Mouse (Mus musculus) gastrocnemius, postnatal 36 days (tissue): Measurements from ENCODE around the gene RPS10-NUDT3. TPM values are rescaled to one million over a fixed set of nuclear protein-coding genes. Genes with fewer than 3 reads are reported as not detected.

Source experiments
- DNase-seq, 2 experiments: peaks; one replicate each; pipeline ENCODE4 v3.0.0; 2022
- intact Hi-C: fragments of 180-260 bp; cut with DNase I; formaldehyde crosslinking; loops from one replicate; pipeline ENCODE4 v1.15.1; 2025
- total RNA-seq, 2 experiments: library from RNA; stranded (reverse); gene quantifications; 2 replicates each; pipeline ENCODE4 v1.2.3; 2021

RPS10-NUDT3 gene
- total RNA-seq, 2 experiments from 2014 or later, result not detected

DNA sequence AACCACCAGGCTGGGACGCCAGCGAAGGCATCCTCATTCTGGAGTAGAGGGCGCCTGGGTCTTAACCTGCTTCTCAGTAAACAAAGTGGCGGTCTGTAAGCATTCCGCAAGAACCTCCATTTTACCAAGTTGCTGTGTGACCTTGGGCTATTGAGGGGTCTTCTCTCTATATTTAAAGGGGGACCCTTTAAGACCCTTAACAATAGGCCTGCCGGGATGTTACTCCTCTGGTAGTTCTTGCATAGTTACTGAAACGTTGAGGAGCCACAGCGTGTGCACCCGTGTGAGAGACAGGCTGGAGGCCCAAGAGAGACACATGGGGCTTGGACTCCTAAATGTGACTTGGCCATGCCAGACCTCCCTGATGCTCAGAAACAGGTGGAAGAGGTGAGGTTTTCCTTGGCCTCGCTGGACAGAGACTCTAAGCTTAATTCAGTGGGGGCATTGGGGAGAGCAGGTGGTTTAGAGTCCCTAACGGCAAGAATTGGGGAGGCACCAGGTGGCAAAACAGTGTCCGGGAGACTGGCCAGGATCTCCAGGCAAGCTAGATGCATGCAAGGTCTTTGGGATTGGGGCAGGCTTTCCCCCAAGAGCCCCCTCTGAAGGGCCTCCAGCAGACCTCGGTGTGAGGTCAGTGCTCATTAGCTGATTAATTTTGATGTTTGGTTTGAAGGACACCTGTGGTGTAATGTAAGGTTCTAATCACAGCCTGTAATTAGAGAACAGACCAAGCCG is 76.9 kb downstream of the RPS10-NUDT3 start:
- intact Hi-C loops, result no loop called here
- DNase-seq, result no peak

DNA sequence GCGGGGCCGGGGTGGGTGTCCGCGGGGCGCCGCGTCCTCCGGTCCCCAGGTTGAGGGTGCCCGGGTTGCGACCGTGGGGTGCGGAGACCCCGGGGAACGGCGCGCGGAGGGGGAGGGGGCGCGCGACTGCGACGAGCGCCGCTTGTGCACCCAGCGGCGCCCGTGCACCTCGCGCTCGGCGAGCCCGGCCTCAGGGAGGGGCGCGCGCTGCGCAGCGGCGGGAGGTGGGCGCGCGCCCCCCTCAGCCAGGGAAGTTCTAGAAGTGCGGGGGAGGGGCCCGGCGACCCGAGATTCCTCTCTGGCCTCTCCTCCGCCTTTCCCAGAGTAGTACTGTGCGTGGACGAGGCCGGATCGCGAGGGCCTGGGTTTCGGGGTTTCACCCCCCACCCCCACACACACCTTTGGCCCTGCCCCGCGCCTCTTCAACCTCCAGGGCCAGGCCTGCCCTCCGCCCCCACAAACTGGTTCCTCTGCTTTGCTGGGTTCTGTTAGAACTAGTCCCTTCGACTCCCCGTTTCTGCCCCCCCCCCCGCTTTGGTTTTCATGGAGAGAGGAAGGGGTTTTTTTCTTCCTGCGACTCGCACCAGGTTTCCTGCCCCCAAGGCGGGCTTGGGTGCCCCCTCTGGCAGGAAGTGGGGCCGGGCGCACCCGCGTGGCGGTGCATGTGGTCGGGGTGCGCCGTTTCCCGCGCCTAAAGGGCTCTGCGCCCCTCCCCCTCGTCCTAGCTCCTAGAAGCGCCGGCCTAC is 77.7 kb downstream of the RPS10-NUDT3 start:
- no peak for DNase-seq
- intact Hi-C loops, result no loop called here

DNA sequence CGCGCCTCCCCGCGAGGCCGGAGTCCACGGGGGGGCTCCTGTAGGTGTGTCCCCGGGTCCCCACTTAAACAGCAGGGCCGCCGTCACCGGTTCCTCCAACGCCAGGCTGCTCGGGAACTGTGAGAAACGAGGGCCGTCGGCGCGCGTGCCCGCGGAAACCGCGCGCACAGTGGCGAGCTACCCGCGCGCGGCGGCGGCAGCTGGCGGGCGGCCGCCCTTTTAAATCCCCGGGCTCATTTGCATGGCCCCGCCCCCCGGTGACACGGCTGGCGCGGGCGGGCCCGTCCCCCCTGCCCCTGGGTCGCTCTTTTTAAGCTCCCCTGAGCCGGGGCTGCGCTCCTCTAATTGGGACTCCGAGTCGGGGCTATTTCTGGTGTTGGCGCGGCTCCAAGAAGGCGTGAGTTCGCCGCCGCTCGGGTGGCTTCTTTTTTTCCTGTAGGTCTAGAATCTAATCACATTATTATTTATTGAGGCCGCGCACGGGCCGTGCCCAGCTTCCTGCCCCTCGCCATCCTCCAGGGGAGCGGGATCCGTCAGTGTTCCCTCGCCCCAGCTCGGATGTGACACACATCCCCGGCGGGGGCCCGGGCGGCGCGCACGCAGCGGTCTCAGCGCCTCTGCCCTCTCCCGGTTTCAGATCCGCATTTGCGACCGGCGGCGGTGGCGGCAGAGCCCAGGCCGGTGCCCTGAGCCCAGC is 78.6 kb downstream of the RPS10-NUDT3 start, which contains the start of gene Hmga1:
Gene Hmga1, plus strand, starts transcription at position 183 of the 697 bp plus-strand sequence.
- intact Hi-C loops, result no loop called here
- peak; percentile 79 for DNase-seq

DNA sequence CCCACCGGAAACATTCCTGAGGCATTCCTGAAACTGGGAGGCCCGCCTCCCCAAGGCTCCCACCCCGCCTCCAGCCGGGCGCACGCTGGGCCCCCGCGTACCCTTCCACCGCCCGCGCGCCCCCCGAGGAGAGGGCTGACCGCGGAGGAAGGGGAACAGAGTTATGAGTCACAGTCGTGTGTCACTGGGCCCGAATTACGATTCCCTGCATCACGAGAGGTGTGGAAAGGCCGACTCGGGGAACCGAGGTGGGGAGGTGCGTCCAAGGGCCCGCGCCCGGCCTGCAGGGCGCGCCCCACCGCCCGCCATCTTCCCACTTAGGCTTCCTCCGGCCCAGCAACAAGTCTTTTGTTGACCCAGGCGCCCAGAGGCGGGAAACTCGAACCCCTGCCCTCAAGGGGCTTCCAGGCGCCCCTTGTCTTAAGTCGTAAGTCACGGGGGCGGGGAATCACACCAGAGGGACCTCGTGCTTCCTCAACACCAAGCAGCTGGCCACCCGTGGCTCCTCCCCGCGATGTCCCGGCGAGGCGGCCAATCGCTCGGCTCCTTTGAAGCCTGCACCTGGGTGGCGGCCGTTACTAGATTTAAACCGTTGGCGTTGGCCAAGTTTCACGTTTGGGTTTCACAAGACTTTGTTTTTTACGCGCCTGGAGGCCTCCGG is 79.4 kb downstream of the RPS10-NUDT3 start:
- DNase-seq, result peak in 1 of 2 experiments; percentile 40
- intact Hi-C loops, result no loop called here

DNA sequence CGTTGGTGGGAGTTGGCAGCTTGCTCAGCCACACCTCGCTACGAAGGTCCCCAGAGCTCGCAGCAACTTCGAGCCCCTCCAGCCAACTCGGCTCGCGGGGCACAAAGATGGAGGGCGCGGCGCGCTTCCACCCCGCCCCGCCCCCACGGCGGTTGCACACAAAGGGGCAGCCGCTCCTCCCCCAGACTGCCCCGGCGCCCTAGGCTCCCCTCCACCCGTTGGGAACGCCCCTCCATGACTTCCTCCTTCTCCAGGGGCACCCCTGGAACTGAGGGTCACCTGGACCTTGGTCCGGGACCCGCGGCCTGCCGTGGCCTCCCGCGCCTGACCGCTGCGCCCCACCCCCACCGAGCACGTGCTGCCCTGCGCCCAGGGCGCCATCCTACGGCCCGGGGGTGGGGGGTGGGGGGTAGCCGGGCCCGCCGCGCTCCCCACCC is 79.9 kb downstream of the RPS10-NUDT3 start:
- intact Hi-C loops, result no loop called here
- no peak for DNase-seq

DNA sequence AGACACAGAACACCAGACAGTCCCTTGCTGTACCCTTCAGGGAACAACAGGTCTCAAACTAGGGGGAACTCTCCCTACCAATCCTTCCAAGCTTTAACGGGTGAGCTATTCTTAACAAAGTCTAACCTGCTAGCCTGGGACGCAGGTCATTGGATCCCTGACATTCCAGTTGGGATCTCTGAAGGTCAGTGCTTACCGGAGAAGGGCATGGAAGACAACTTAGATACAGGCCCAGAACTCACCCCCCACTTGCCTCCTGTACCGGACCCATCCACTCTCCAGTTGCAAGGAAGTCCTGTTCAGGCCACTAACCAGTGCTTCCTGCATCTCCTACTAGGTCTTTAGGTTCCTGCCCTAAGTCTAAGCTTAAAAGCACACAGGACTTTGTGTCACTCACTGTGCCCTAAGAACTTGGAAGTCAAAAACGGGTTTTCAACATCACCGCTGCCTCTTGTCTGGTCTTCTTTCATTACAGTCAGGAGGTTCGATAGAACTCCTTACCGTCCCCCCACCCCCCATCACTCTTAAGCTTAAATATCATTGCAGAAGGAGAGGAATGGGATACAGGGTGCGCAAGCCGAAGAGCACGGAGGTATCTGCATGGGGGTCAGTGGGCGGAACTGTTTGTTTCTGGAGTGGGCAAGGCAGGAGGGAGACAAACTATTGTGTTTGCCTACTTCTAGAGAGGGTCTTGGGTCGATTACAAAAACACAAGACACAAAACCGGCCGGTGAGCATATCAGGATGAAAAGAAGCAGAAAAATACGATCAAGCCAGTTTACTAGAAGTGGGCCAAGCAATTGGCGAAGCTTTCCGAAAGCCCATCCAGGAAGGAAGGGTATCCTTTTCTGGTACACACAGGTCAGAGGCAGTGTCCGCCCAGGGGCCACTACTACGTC is 80.7 kb downstream of the RPS10-NUDT3 start:
- DNase-seq, result no peak
- intact Hi-C loops, result no loop called here

DNA sequence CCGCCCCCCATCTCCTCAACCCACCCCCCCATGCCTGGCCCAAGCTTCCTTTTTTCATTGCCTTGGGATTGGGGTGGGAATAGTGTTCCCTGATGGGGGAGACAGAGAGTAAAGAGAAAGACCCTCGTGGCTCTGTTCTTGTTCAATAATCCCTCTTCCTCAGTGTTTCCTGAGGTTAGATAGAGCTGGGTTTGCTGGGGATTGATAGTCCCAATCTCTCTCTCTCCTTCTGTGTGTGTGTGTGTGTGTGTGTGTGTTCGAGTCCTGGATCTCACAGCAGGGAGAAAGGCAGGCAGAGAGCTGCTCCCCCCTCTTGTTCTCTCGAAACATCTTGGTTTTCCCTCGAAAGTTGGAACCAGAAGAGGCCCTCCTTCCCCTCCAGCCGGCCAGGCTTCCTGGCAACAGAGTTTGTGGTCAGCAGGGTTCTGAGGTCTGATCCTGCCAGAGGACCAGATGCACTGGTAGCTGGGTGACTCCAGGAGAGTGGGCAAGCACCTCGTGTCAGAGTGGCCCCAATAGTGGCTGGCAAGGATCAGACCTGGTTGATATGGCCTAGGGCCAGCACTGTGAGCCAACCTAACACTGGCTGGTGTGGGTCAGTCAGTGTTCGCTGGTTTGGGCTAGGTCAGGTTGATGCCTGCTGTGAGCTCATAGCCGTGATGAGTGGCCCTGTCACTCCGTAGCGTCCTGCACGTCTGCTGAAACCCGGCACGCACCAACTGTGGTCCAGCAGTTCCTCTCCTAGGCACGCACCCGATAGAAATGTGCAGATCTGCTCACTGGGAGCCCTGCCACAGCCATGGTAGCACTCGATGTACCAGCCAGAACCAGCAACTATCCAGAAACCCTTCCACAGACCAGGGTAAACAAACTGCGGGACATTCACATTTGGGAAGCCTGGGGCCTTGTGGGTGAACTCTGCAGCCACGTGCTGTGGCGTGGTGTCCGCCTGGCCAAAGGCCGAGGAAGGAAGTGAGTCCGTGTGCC is 82.5 kb downstream of the RPS10-NUDT3 start:
- no peak for DNase-seq
- intact Hi-C loops, result no loop called here

DNA sequence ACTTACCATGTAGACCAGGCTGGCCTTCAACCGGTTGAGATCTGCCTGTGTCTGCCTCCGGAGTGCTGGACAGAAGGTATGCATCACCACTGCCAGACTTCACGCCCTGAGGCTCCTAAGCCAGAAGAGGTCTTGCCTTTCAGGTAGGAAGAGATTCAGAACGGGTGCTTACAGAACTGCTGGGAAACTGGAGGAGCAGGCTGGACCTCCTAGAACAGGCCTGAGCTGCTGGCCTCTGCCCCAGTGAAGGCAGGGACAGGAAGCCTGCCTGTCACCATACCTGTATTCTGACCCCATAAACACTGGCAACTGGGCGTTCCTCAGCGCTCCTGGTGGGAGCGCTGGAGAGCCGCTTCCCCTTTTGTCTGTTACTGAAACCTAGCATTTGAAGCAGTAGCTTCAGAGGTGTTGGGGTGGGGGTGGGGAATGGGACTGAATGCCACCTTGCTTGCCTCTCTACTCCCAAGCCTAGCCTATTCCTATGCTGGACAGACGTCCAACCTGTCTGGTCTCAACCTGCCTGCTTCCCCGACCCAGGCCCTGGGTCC is 83.6 kb downstream of the RPS10-NUDT3 start:
- DNase-seq, result no peak
- intact Hi-C loops, result no loop called here

DNA sequence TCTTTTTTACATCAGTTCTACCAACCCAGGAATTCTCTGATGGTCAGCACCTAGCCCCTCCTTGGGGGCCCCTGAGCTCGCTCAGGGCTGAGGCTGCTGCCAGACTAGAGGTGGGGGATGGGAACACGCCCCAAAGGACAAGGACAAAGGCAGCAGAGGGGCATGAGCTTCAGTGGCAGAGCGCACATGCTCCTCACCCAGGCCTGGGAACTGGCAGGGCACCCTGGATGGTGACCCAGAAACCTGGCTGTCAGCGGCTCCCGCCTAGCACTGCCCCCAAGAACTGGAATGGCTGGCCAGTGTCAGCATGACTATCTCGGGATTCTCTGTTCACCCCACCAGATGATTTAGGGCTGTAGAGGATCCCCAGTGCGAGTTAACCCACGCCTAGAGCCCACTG is 85.8 kb downstream of the RPS10-NUDT3 start:
- intact Hi-C loops, result no loop called here

DNA sequence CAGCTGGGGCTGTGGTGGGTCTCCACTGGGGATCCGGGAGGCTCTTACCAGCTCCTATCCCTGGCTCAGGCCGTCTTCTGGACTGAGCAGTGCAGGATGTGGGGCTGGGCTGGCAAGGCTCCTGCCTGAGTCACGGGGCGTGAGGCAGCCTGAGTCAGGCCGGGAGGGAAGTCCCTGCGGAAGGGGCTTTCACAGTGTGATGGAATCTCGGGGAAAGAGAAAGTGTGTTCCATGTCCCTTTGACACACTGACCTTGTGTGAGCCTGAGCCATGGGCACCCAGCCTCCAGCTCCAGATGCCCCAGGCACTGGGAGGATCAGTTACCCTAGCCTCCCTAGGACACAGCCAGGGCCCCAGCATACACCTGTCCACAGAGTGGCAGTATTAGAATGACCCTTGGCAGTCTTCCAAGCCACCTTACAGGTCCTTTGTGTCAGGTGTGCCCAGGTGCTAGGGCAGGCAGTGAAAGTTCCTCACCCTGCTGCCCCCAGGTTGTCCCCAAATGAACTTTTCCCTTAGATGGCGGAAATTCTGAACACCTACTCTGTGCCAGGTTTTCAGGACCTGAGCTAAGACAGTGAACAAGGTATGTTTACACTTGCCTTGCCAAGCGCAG is 87.7 kb downstream of the RPS10-NUDT3 start:
- intact Hi-C loops, result no loop called here
- peak; percentile 39 to 40 for DNase-seq

More for the DNA sequence above, 85.8 kb downstream of the RPS10-NUDT3 start:
- no peak for DNase-seq

DNA sequence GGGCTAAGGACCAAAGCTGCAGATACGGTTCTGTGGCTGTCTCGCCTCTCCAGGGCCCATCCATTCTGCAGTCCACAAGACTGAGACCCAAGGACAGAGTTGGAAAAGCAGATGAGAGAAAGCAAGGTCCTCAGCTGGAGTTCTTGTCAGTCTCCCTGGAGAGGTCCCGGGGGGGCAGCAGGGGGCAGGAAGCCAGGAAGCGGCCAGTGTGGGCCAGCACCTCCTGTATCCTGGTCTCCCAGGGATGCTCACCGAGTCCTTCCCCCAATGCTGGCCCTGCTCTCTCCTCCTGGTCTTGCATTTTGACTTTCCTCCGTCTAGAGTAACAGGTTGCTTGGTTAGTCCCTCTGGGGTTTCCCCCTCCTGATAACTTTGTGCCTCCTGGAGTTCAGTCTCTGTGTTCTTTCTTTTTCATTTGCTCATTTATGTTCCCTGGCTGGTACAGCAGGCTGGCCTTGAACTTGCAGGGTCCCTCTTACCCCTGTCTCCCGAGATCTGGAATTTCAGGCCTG is 88.4 kb downstream of the RPS10-NUDT3 start:
- intact Hi-C loops, result no loop called here
- no peak for DNase-seq

DNA sequence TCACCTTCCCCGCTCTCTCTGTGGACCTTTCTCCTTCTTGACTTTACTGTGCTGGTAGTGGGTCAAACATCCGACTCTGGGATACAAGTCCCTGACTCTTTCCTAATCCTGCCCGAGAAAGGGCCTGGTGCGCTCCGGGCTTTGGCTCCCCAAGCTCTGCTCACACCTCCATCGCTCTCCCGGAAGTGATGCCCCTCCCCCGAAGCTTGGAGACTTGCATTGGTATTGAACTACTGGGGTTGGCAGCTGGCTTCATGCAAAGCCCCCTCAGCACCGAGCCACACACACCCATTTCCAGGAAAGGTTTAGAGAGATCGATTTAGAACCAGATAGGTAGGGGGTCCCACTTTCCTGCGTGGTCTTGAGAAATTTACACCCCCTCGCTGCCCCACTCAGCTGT is 89.0 kb downstream of the RPS10-NUDT3 start:
- DNase-seq, result no peak
- intact Hi-C loops, result no loop called here

DNA sequence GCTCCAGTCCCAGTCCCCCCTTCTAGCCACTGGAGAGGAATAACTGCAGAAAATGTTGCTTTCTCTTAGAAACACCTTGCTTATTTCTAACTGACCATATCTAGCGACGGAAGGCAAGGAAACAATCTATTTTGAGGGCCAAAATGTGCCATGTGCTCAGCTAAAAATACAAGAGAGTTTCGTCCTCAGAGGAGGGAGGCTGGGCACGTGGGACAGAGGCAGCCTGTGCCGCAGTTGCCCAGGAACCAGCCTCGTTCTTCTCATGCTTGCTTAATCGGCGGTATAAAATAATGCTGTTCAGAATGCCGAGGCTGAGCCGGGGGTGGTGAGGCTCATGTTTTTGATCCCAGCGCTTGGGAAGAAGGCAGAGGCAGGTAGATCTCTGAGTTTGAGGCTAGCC is 90.5 kb downstream of the RPS10-NUDT3 start:
- DNase-seq, result no peak
- intact Hi-C loops, result no loop called here

DNA sequence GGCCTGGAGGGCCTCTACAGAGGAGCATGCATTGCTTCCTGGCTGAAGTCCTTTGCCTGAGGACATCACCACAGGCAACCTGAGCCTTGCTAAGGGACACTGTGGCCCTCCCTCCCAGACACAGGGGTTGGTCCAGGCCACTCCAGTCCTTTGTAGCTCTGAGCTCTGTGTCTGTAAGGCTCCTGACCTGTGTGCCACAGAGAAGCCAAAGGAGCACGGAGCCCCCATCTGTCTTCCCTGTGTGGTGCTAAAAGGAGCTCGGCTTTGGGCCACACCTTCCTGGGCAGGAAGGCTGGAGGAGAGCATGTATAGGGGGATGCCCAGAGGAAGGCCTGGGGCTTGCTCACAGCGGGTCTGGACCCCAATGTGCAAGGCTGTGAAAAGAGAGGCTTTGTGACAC is 93.0 kb downstream of the RPS10-NUDT3 start:
- intact Hi-C loops, result no loop called here
- no peak for DNase-seq

DNA sequence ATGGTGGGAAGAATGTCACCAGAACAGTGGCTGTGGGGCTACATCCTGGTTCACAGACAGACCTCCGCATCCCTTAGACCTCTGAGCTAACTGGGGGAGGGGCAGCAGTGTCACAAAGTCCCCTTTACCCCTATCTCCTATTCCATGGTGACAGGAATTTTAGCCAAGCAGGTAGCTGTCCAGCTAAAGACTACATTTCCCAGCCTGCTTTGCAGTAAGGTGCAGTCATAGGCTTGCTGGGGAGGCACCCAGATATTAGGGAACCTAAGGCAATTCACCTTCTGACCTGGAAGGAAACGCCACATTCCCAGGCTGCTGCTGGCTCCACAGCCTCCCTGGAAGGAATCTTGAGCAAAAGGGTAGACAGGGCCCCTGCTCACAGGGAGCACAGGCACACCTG is 93.8 kb downstream of the RPS10-NUDT3 start:
- no peak for DNase-seq
- intact Hi-C loops, result no loop called here

DNA sequence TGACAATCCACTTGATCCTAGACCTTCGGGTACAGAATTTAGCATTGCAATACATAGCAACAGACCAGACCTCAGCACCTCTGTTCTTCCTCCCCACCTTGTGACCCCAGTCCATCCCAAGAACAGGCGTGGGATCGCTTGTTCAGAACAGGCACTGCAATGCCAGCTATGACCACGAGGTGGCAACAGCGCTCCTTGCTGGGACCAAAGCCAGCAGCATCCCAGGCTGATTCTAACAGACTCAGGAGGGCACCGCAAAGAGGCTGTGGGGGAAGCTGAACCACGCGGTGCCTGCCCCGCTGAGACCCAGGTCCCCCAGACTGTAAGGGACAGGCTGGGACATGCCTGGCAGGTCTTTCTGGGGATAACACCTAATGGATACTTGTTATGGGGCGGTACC is 100.3 kb downstream of the RPS10-NUDT3 start:
- intact Hi-C loops, result loop anchor here (2.0 to 5.0 kb wide), 2 partner anchors 102 to 223 kb away; partner anchors contain the start of gene Rps10

DNA sequence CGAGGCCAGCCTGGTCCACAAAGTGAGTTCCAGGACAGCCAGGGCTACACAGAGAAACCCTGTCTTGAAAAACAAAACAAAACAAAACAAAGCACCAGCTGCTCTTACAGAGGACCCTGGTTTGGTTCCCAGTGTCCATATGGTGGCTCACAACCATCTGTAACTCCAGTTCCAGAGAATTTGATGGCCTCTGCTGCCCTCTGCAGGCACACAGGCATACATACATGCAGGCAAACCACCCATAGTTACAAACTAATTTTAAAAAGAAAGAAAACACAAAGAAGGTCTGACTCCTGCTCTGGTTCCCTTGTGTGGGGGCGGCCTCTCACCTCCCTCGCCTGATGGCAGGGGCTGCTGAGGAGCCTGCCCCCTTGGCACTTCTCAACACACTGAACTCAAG is 101.7 kb downstream of the RPS10-NUDT3 start:
- intact Hi-C loops, result no loop called here

More for the DNA sequence above, 100.3 kb downstream of the RPS10-NUDT3 start:
- DNase-seq, result peak; percentile 78 to 88

More for the DNA sequence above, 101.7 kb downstream of the RPS10-NUDT3 start:
- no peak for DNase-seq
